Mouse (Mus musculus): ENCODE results near the gene Crebbp. TPM values are rescaled to one million over a fixed set of nuclear protein-coding genes. Genes with fewer than 3 reads are reported as not detected.

Crebbp gene
- polyA plus RNA-seq, 1 experiment from 2014 or later = 38.1 TPM

DNA sequence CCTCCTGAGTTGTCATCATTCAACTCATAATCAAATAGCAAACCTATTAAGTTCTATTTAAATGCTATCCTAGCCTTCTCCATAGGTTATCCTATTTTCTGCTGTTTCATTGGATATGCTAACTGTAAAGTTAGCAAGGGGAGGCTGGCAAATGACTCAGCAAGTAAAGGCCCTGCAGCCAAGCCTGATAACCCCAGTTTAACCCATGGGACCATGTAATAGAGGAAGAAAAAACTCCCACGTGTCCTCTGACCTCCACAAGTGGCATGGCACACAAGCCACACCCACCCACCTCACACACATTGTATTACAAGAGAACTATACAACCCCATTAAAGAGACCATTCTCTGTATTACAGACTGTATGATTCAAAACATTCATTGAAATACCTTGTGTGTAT lies 13.8 kb downstream of the Crebbp start:
- H3K9ac ChIP-seq = no peak overlapping the region
- 29% methylated on average over 1 of the region's 1 CpGs for WGBS
- H3K36me3 ChIP-seq (ENCODE audit: insufficient read depth) = no peaks in the 10 kb centered on the region
- H3K4me3 ChIP-seq (ENCODE audit: low read depth, low read length) = no peak overlapping the region
- no peak for TF ChIP-seq CTCF (IDR thresholded peaks at IDR 0.05; ENCODE audit: low read depth)
- H3K27ac ChIP-seq (ENCODE audit: low read depth) = no peak overlapping the region
- H3K4me2 ChIP-seq = no peak overlapping the region
- H3K9me3 ChIP-seq (ENCODE audit: low read depth, low read length) = no peaks in the 10 kb centered on the region
- H3K27me3 ChIP-seq (ENCODE audit: insufficient read depth, low read length) = no peaks in the 10 kb centered on the region
- peaks cover 4% of the 10 kb centered on the region; the same call in 1 of the 2 replicates for H3K4me1 ChIP-seq (ENCODE audit: insufficient read depth)
- ATAC-seq (ENCODE audit: insufficient read depth) = no peak
- no peak for DNase-seq

DNA sequence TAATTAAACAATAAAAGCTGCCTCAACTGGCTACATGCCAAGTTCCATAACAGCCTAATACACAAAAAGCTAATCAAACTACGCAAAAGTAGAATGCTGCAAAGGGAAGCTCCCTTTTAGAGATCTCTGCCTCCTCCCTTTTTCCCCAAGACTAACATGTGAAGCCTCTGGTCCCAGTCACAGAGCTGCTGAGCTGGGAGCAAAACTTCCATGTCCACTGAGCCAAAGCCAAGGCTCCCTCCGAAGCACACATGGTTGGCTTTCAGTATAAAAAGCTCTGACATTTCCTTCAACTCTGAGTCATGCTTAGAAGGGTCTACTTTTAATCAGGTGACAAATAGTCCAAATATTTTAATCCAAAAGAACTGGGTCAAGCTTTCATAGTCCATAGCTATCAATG lies 14.2 kb downstream of the Crebbp start:
- no peaks in the 10 kb centered on the region for H3K9me3 ChIP-seq (ENCODE audit: low read depth, low read length)
- no peaks in the 10 kb centered on the region for H3K27me3 ChIP-seq (ENCODE audit: insufficient read depth, low read length)
- no peaks in the 10 kb centered on the region for H3K36me3 ChIP-seq (ENCODE audit: insufficient read depth)
- WGBS = 55% methylated on average over 2 of the region's 2 CpGs
- ATAC-seq (ENCODE audit: insufficient read depth) (no peak), DNase-seq (no peak)
- H3K9ac ChIP-seq = no peak overlapping the region
- peaks cover 4% of the 10 kb centered on the region; the same call in 1 of the 2 replicates for H3K4me1 ChIP-seq (ENCODE audit: insufficient read depth)
- no peak overlapping the region for H3K27ac ChIP-seq (ENCODE audit: low read depth)
- no peak for TF ChIP-seq CTCF (IDR thresholded peaks at IDR 0.05; ENCODE audit: low read depth)
- H3K4me3 ChIP-seq (ENCODE audit: low read depth, low read length) = no peak overlapping the region
- H3K4me2 ChIP-seq = no peak overlapping the region

- Histone ChIP-seq H3K36me3 (ENCODE audit: insufficient read depth) (no peaks in the 10 kb centered on the region), H3K27me3 (ENCODE audit: insufficient read depth, low read length) (no peaks in the 10 kb centered on the region), H3K27ac (ENCODE audit: low read depth) (no peak overlapping the region), H3K4me3 (ENCODE audit: low read depth, low read length) (no peak overlapping the region), H3K9ac (no peak overlapping the region), H3K4me2 (no peak overlapping the region), H3K4me1 (ENCODE audit: insufficient read depth) (peaks cover 4% of the 10 kb centered on the region; the same call in 1 of the 2 replicates), H3K9me3 (ENCODE audit: low read depth, low read length) (no peaks in the 10 kb centered on the region)
- WGBS = 89% methylated on average over 4 of the region's 4 CpGs
- no peak for TF ChIP-seq CTCF (IDR thresholded peaks at IDR 0.05; ENCODE audit: low read depth)
- DNase-seq = no peak
- no peak for ATAC-seq (ENCODE audit: insufficient read depth)
Observed at GRCm38 (mm10) chr16:4198004-4198403, 15.8 kb downstream of the Crebbp start.

GRCm38 (mm10) chr16:4190166-4190565 lies 23.6 kb downstream of the Crebbp start:
- DNase-seq (no peak), ATAC-seq (ENCODE audit: insufficient read depth) (no peak)
- no peaks in the 10 kb centered on the region for H3K4me1 ChIP-seq (ENCODE audit: insufficient read depth)
- TF ChIP-seq CTCF (IDR thresholded peaks at IDR 0.05; ENCODE audit: low read depth) = no peak
- H3K9me3 ChIP-seq (ENCODE audit: low read depth, low read length) = no peaks in the 10 kb centered on the region
- H3K4me2 ChIP-seq = no peak overlapping the region
- no peak overlapping the region for H3K4me3 ChIP-seq (ENCODE audit: low read depth, low read length)
- no peaks in the 10 kb centered on the region for H3K27me3 ChIP-seq (ENCODE audit: insufficient read depth, low read length)
- H3K27ac ChIP-seq (ENCODE audit: low read depth) = no peak overlapping the region
- H3K9ac ChIP-seq = no peak overlapping the region
- 94% methylated on average over 1 of the region's 1 CpGs for WGBS
- H3K36me3 ChIP-seq (ENCODE audit: insufficient read depth) = no peaks in the 10 kb centered on the region

- ATAC-seq (ENCODE audit: insufficient read depth) (no peak), DNase-seq (no peak)
- Histone ChIP-seq H3K27ac (ENCODE audit: low read depth) (no peak overlapping the region), H3K36me3 (ENCODE audit: insufficient read depth) (peaks cover 14% of the 10 kb centered on the region), H3K4me1 (ENCODE audit: insufficient read depth) (no peaks in the 10 kb centered on the region), H3K27me3 (ENCODE audit: insufficient read depth, low read length) (no peaks in the 10 kb centered on the region), H3K4me3 (ENCODE audit: low read depth, low read length) (no peak overlapping the region), H3K9me3 (ENCODE audit: low read depth, low read length) (no peaks in the 10 kb centered on the region), H3K9ac (no peak overlapping the region), H3K4me2 (no peak overlapping the region)
- 99% methylated on average over 3 of the region's 3 CpGs for whole genome bisulfite sequencing
- no peak for TF ChIP-seq CTCF (IDR thresholded peaks at IDR 0.05; ENCODE audit: low read depth)
Observed at GRCm38 (mm10) chr16:4175134-4175533, 38.7 kb downstream of the Crebbp start.

- Histone ChIP-seq H3K27me3 (ENCODE audit: insufficient read depth, low read length) (no peaks in the 10 kb centered on the region), H3K36me3 (ENCODE audit: insufficient read depth) (peaks cover 6% of the 10 kb centered on the region; the same call in 1 of the 2 replicates), H3K9me3 (ENCODE audit: low read depth, low read length) (no peaks in the 10 kb centered on the region), H3K9ac (no peak overlapping the region), H3K4me2 (no peak overlapping the region), H3K4me1 (ENCODE audit: insufficient read depth) (no peaks in the 10 kb centered on the region), H3K4me3 (ENCODE audit: low read depth, low read length) (no peak overlapping the region), H3K27ac (ENCODE audit: low read depth) (no peak overlapping the region)
- TF ChIP-seq CTCF (IDR thresholded peaks at IDR 0.05; ENCODE audit: low read depth) = no peak
- 87% methylated on average over 3 of the region's 3 CpGs for WGBS
- ATAC-seq (ENCODE audit: insufficient read depth) = no peak
- DNase-seq = no peak
Observed at GRCm38 (mm10) chr16:4169530-4169929, 44.3 kb downstream of the Crebbp start.

DNA sequence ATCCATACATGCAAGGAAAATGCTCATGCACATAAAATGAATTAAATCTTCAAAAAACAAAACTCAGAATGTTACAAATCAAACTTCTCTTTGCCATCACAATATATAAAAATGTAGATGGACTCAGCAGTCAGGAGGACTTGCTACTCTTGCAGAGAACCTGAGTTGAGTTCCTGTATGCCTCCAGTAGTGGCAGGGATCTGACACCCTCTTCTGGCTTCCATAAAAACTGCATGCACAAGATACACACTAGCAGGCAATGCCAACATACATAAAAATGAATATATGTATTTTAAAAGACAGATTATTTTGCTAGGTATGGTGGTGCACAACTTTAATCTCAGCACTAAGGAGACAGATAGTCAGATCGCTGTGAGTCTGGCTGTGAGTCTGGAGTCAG lies 45.3 kb downstream of the Crebbp start:
- Histone ChIP-seq H3K4me2 (no peak overlapping the region), H3K9me3 (ENCODE audit: low read depth, low read length) (no peaks in the 10 kb centered on the region), H3K27me3 (ENCODE audit: insufficient read depth, low read length) (no peaks in the 10 kb centered on the region), H3K4me3 (ENCODE audit: low read depth, low read length) (no peak overlapping the region), H3K27ac (ENCODE audit: low read depth) (no peak overlapping the region), H3K36me3 (ENCODE audit: insufficient read depth) (peaks cover 6% of the 10 kb centered on the region; the same call in 1 of the 2 replicates), H3K9ac (no peak overlapping the region), H3K4me1 (ENCODE audit: insufficient read depth) (no peaks in the 10 kb centered on the region)
- WGBS = 95% methylated on average over 1 of the region's 1 CpGs
- 0 out of 2 replicates have a peak, but pooled peaks have one; percentile 8 for TF ChIP-seq CTCF (IDR thresholded peaks at IDR 0.05; ENCODE audit: low read depth)
- no peak for ATAC-seq (ENCODE audit: insufficient read depth)
- no peak for DNase-seq

GRCm38 (mm10) chr16:4160898-4161247 lies 52.9 kb downstream of the Crebbp start:
- DNase-seq (peak; percentile 84), ATAC-seq (ENCODE audit: insufficient read depth) (peak; percentile 88)
- H3K4me1 ChIP-seq (ENCODE audit: insufficient read depth) = peaks cover 16% of the 10 kb centered on the region; the same call in 1 of the 2 replicates
- H3K27me3 ChIP-seq (ENCODE audit: insufficient read depth, low read length) = no peaks in the 10 kb centered on the region
- H3K9ac ChIP-seq = no peak overlapping the region
- TF ChIP-seq CTCF (IDR thresholded peaks at IDR 0.05; ENCODE audit: low read depth) = no peak
- no peaks in the 10 kb centered on the region for H3K36me3 ChIP-seq (ENCODE audit: insufficient read depth)
- no peak overlapping the region for H3K4me3 ChIP-seq (ENCODE audit: low read depth, low read length)
- H3K4me2 ChIP-seq = peak overlapping the region; percentile 21; the same call in 1 of the 2 replicates
- H3K27ac ChIP-seq (ENCODE audit: low read depth) = peak overlapping the region; percentile 37; the same call in 1 of the 2 replicates
- no peaks in the 10 kb centered on the region for H3K9me3 ChIP-seq (ENCODE audit: low read depth, low read length)
